Mouse (Mus musculus): ENCODE results near the gene Tmod2.

- TF ChIP-seq ZC3H11A (IDR thresholded peaks at IDR 0.05; ENCODE audit: borderline replicate concordance, low read depth, low read length) (no peak), ZNF384 (IDR thresholded peaks at IDR 0.05; ENCODE audit: low read depth, low read length) (no peak), CHD2 (IDR thresholded peaks at IDR 0.05; ENCODE audit: low read depth, low read length) (no peak), MAFK (IDR thresholded peaks at IDR 0.05; ENCODE audit: insufficient read depth, low read depth, low read length) (no peak), HCFC1 (IDR thresholded peaks at IDR 0.05; ENCODE audit: borderline replicate concordance, insufficient read depth, low read length) (no peak)
These were observed 83.0 kb downstream of the Tmod2 start for GRCm38 (mm10) chr9:75528096-75528495.

All from ES-E14 (cell line).